Mouse (Mus musculus) liver, embryonic 15.5 days (tissue): ENCODE data around the gene Kars. TPM values are rescaled to one million over a fixed set of nuclear protein-coding genes. Genes with fewer than 3 reads are reported as not detected.

Experiments
- ATAC-seq: fragments of 200-750 bp; cut with Nextera tagmentation; 2 replicates; pipeline ENCODE4 v1.8.0; 2017; ENCODE audit warnings: moderate number of reproducible peaks, mild to moderate bottlenecking, moderate library complexity; ENCODE audit not compliant: insufficient read depth
- H3K27ac ChIP-seq: fragments of 300-500 bp; sonication (generic); replicated peaks from 2 replicates; pipeline ENCODE4 v1.5.1; 2015; ENCODE audit warnings: mild to moderate bottlenecking, inconsistent platforms
- H3K27me3 ChIP-seq: fragments of 300-500 bp; sonication (generic); 2 replicates; pipeline ENCODE4 v1.6.1; 2015; ENCODE audit warnings: mild to moderate bottlenecking, inconsistent platforms
- H3K36me3 ChIP-seq: fragments of 300-500 bp; sonication (generic); replicated peaks from 2 replicates; pipeline ENCODE4 v1.6.1; 2015; ENCODE audit warnings: moderate library complexity, mild to moderate bottlenecking, inconsistent platforms
- H3K4me1 ChIP-seq: fragments of 300-500 bp; sonication (generic); replicated peaks from 2 replicates; pipeline ENCODE4 v1.6.1; 2015; ENCODE audit warnings: inconsistent platforms
- H3K4me2 ChIP-seq: fragments of 300-500 bp; sonication (generic); 2 replicates; pipeline ENCODE4 v1.6.1; 2015; ENCODE audit warnings: moderate library complexity, mild to moderate bottlenecking, inconsistent platforms
- H3K4me3 ChIP-seq: fragments of 300-500 bp; sonication (generic); replicated peaks from 2 replicates; pipeline ENCODE4 v1.5.1; 2015; ENCODE audit warnings: mild to moderate bottlenecking, inconsistent platforms
- H3K9ac ChIP-seq: fragments of 300-500 bp; sonication (generic); 2 replicates; pipeline ENCODE4 v1.6.1; 2015; ENCODE audit warnings: moderate library complexity, mild to moderate bottlenecking, inconsistent platforms
- H3K9me3 ChIP-seq: fragments of 300-500 bp; sonication (generic); replicated peaks from 2 replicates; pipeline ENCODE4 v1.6.1; 2016; ENCODE audit warnings: inconsistent platforms
- WGBS: fragments of 180-500 bp; shearing (Covaris S2); methylation state at CpG from one replicate; pipeline ENCODE4 v1.1.7; 2015; ENCODE audit warnings: mixed read lengths; ENCODE audit not compliant: insufficient replicate concordance; 5-methylcytosine and 5-hydroxymethylcytosine counted together
- polyA plus RNA-seq: library from polyadenylated mRNA; unstranded; fragments of >200 nt; fragmentation: Nextera tagmentation; extraction: Ambion mirVana; gene quantifications from 2 replicates; pipeline ENCODE4 v1.2.1, GENCODE M21; 2015

Gene Kars
- polyA plus RNA-seq, 1 experiment from 2014 or later: 78.4 TPM

DNA sequence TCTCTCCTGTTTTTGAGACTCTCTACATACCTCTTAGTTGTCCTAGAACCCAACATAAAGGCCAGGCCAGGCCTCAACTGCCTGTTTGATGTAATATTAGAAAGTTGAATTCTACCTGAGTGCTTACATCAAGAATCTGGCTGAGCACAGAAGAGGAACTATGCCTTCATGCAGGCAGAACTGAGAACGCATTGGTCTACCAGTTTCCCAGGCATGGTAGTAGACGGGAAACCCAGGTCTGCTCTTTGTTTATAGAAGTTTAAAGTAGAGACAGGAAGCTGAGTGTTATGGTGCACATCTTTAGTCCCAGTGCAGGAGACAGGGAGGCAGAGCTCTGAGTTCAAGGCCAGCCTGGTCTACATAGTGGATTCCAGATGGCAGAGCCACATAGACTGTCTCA, 64.0 kb downstream of the Kars start:
- Histone ChIP-seq H3K36me3 (peaks cover 90% of the 10 kb centered on the region), H3K4me1 (peaks cover 2% of the 10 kb centered on the region), H3K9me3 (no peaks in the 10 kb centered on the region), H3K27me3 (no peaks in the 10 kb centered on the region), H3K4me3 (no peak overlapping the region), H3K27ac (no peak overlapping the region), H3K4me2 (no peak overlapping the region), H3K9ac (no peak overlapping the region)
- no peak for ATAC-seq
- WGBS: 82% methylated on average over 2 of the region's 2 CpGs

DNA sequence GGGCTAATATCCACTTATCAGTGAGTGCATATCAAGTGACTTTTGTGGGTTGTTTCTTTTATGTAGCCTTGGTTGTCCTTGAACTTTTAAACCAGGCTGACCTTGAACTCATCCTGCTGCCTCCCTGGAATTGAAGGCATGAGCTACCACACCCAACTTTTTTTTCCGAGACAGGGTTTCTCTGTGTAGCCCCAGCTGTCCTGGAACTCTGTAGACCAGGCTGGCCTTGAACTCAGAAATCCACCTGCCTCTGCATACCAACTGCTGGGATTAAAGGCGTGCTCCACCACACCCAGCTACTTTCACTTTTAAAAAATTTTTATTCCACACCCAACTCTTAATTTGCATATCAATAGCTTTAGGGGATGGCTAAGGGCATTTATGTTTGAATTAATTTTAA, 67.6 kb downstream of the Kars start:
- Histone ChIP-seq H3K27me3 (no peaks in the 10 kb centered on the region), H3K36me3 (peaks cover 62% of the 10 kb centered on the region), H3K4me2 (no peak overlapping the region), H3K27ac (no peak overlapping the region), H3K4me1 (peaks cover 29% of the 10 kb centered on the region), H3K9me3 (no peaks in the 10 kb centered on the region), H3K4me3 (no peak overlapping the region), H3K9ac (no peak overlapping the region)
- 82% methylated on average over 2 of the region's 2 CpGs for WGBS
- no peak for ATAC-seq

Other genes with a start within 250 kb of the Kars start
- 64.2 and 72.5 TPM in 2 replicates for gene Cfdp1, start 157.0 kb downstream of the Kars start, polyA plus RNA-seq
- gene Tmem170, start 134.6 kb downstream of the Kars start, polyA plus RNA-seq: 3.6 and 4.4 TPM in 2 replicates
- 0.05 and 0.14 TPM in 2 replicates for gene Chst5, start 100.9 kb downstream of the Kars start, polyA plus RNA-seq
- 1.9 and 2.1 TPM in 2 replicates for gene Tmem231, start 77.4 kb downstream of the Kars start, polyA plus RNA-seq
- gene Gabarapl2, start 70.6 kb downstream of the Kars start, polyA plus RNA-seq: 182 and 198 TPM in 2 replicates
- gene Adat1, start 19.0 kb downstream of the Kars start, polyA plus RNA-seq: 2.8 and 3.7 TPM in 2 replicates
- gene Terf2ip, start 75 bp upstream of the Kars start, polyA plus RNA-seq: 5.9 and 6.0 TPM in 2 replicates
- 0.14 and 0.31 TPM in 2 replicates for gene Gm6793, start 3.7 kb upstream of the Kars start, polyA plus RNA-seq